Mouse (Mus musculus) myocyte (in vitro differentiated cells): ENCODE measurements around the gene Bbs9.

Source experiments
- MAX ChIP-seq: IDR thresholded peaks from one replicate; pipeline ENCODE4 v1.6.1; 2011; ENCODE audit warnings: low read depth, mild to moderate bottlenecking, control low read depth
- MYOG ChIP-seq, 3 experiments: IDR thresholded peaks; one replicate each; pipeline ENCODE4 v1.6.1; 2011; ENCODE audit warnings: control low read depth in 2 of 3, low read depth in 2 of 3, mild to moderate bottlenecking in 2 of 3; ENCODE audit not compliant: insufficient read length in 2 of 3, control insufficient read depth in 1 of 3, insufficient read depth in 1 of 3
- POLR2A ChIP-seq: IDR thresholded peaks from one replicate; pipeline ENCODE4 v1.6.1; 2011; ENCODE audit warnings: low read depth, mild to moderate bottlenecking, control low read depth, moderate library complexity; ENCODE audit not compliant: insufficient read length
- POLR2AphosphoS2 ChIP-seq: IDR thresholded peaks from one replicate; pipeline ENCODE4 v1.6.1; 2011; ENCODE audit warnings: low read depth, control low read depth; ENCODE audit not compliant: insufficient read length
- REST ChIP-seq: IDR thresholded peaks from one replicate; pipeline ENCODE4 v1.6.1; 2011; ENCODE audit warnings: mild to moderate bottlenecking, control low read depth, moderate library complexity; ENCODE audit not compliant: insufficient read depth, insufficient read length
- TCF12 ChIP-seq: IDR thresholded peaks from one replicate; pipeline ENCODE4 v1.6.1; 2011; ENCODE audit warnings: mild to moderate bottlenecking, control low read depth; ENCODE audit not compliant: poor library complexity, insufficient read depth, severe bottlenecking
- USF1 ChIP-seq: IDR thresholded peaks from one replicate; pipeline ENCODE4 v1.6.1; 2011; ENCODE audit warnings: low read depth, mild to moderate bottlenecking, control low read depth, moderate library complexity

DNA sequence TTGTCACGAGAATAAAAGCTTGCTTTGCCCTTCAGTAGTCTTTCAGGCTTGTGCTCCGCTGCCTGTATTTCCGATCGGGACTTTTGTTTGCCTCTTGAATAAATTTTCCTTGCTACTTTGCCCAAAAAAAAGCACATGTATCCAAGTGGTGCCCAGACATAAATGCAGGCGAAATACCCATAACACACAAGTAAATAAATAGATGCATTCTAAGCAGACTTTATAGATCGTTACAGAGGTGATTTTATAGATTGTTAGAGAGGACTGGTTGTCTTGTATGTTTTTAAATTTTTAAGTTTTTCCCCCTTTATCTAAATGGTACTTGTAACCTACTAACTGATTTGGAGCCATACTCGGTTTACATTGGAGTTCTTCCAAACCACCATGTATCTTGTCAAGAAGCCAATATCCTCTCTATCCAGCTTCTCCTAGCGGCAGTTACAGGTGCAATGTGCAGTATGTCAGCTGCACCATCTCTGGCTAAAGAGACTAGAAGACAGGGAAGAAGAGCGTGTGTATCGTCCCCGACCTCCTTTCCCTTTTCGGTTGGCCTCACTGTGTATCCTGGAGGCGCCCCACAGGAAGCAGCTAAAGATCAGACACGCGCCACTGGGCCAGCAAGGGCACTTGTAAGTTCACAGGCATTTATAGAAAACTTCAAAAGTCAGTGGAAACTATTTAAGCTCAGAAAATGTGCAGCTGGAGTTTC is 45.8 kb upstream of the Bbs9 start:
- TF ChIP-seq MAX (no peak), USF1 (no peak), POLR2A (no peak), POLR2AphosphoS2 (no peak), REST (no peak), TCF12 (no peak), MYOG (IDR thresholded peaks at IDR 0.05; ENCODE audit: control insufficient read depth in 1 of 3, insufficient read depth in 1 of 3, insufficient read length in 2 of 3, low read depth in 2 of 3) (no peak)
